Mouse (Mus musculus): ENCODE results near the gene 2410137M14Rik.

Gene 2410137M14Rik

DNA sequence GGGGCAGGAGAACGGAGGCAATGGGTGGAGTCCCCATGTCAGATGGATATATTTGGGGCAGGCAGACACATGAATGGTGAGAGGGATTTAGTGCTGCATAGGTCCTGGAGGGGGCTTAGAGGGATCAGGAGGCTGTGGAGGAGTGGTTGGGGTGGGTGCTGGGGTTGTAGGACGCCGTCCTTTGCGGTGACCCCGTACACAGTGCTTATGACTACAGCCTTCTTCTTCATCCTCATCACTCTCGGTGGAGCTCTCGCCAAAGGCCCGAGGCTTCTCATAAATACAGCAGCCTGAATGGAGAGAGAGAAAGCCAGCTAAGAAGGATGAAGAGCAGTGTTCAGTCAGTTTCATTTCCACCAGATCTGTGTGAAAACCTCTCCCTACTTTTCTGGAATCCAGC lies 31.8 kb downstream of the 2410137M14Rik start:
- DNase-seq (ENCODE audit: extremely low spot score, low spot score) = no peak

- DNase-seq (ENCODE audit: extremely low spot score, low spot score) = no peak
Measured at GRCm38 (mm10) chr17:36948286-36948685, 32.8 kb downstream of the 2410137M14Rik start.

DNA sequence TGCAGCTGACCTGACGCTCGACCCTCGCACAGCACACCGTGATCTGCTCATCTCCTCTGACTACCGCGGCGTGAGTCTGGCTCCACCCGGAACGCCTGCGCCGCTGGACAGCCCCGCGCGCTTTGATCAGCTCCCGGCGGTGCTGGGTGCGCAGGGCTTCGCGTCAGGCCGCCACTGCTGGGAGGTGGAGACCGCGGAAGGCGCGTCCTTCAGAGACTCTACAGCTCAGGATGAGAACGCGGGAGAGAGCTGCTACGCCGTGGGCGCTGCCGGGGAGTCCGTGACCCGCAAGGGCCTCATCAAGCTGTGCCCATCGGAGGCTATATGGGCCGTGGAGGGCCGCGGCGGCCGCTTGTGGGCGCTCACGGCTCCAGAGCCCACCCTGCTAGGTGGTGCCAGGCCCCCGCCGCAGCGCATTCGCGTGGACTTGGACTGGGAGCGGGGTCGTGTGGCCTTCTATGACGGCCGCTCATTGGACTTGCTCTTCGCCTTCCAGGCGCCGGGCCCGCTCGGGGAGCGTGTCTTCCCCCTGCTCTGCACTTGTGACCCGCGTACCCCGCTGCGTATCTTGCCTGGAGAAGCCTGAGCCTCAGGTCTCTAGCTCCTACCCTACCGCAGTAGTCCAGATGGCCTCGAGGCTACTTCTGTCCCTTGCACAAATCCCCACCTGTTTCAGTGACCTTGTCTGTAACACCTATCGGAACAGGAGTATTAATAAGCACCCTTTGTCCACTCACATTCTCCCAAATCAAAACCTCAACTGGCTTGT lies 33.8 kb downstream of the 2410137M14Rik start:
- DNase-seq (ENCODE audit: extremely low spot score, low spot score) = peak; percentile 73

DNA sequence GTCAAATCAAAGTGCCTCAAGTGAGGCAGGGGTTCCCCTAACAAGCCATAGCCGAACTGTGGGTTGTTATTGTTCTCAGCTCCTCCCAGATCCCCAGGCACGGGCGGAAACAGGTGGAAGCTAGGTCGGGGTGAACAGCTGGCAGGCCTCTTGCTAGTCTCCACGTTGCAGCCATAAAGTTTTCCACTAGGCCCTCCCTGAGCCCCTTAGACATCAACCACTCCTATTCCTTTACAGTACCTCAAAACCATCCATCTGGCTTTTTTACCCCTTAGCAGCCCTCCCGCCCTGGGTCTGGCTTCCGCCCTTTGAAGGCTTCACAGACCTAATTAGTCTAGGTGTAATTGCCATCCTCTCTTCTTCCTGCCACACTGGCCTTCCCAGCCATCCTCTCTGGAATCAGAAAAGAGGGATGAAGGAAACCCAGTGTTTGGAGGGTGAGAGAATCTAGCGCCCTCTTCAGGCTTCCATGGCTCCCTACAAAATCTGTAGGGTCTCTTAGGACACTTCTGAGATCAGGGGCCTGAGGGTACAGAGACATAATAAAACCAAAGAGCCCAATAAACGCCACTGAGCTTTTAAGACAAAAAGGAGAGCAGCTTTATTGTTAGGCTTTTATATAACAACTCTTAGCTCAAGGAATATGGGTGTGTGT lies 36.8 kb downstream of the 2410137M14Rik start:
- DNase-seq (ENCODE audit: extremely low spot score, low spot score) = peak; percentile 29

- DNase-seq (ENCODE audit: extremely low spot score, low spot score) = no peak
Measured at GRCm38 (mm10) chr17:36943691-36944090, 37.3 kb downstream of the 2410137M14Rik start.

GRCm38 (mm10) chr17:36942791-36943471 lies 38.1 kb downstream of the 2410137M14Rik start, which contains the start of gene Rnf39:
Gene Rnf39, plus strand, starts transcription at chr17:36942918.
- DNase-seq (ENCODE audit: extremely low spot score, low spot score) = peak; percentile 50

DNA sequence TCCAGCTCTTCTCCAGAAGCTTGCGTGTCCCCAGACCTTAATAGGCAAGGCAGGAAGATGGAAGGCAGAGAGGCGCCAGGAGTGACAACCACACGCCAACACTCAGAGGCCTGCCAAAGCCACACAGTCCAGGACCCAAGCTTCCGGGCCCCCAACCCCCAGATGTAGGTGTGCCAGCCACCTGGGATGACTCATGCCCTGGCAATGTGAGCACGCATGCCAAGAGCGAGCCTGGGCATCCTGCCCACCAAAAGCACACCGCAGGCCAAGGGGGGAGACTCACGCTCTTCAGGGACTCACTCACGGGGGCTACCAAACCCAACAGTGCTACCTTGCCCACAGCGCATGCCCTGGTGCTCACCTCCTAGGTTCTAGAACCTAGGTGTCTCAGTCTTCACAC lies 38.6 kb downstream of the 2410137M14Rik start:
- DNase-seq (ENCODE audit: extremely low spot score, low spot score) = no peak

- DNase-seq (ENCODE audit: extremely low spot score, low spot score) = no peak
Measured at GRCm38 (mm10) chr17:36938056-36938455, 43.0 kb downstream of the 2410137M14Rik start.

- no peak for DNase-seq (ENCODE audit: extremely low spot score, low spot score)
Measured at GRCm38 (mm10) chr17:36931806-36932205, 49.2 kb downstream of the 2410137M14Rik start.

DNA sequence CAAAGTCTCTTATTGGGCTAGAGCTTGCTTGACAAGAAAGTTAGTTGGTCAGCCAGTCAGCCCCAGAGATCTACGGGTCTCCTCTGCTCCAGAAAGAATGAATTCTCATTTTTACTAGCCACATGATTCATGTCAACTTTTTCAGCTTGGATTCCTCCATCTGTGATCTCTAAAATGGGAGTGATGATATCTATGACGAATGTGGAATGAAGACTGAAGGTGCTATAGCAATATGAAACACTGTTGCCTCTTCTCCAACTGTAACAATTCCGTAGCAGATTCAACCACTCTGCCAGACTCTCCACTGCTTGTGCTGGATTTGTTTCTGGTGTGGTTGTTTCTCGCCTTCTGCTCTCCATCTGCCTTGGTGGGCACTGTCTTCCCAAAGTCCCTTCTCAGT lies 49.9 kb downstream of the 2410137M14Rik start:
- DNase-seq (ENCODE audit: extremely low spot score, low spot score) = no peak

- DNase-seq (ENCODE audit: extremely low spot score, low spot score) = no peak
Measured at GRCm38 (mm10) chr17:36930233-36930632, 50.8 kb downstream of the 2410137M14Rik start.

DNA sequence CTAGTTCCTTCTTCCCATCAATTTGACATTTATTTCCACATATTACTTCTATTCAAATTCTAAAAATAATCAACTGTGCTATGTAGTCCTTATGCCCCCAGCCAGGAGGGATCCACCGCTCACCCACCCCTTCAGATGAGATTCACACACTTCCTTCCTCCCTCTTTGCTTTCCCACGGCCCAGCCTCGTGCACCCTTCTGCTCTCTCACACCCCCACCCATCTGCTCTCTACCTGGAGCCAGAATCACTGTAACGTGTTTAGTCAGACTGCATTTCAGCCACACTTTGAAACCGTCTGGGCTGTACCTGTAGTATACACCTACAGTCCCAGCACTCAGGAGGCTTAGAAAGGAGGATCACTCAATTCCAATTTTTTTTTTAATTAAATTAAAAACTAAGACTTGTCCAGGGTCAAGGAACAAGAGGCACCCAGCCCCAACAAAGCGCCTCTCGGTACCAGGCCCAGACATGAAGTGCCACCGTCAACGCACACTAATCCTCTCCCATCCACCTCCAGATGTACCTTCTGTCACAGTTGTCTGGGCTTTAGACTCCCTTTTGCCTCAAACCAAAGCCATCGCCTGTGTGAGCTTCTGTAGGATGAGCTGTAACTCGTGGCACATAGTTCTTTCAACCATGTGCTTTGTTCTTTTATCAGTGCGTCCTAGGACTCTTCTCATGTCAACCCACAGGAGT lies 51.7 kb downstream of the 2410137M14Rik start:
- DNase-seq (ENCODE audit: extremely low spot score, low spot score) = no peak

Data from neural tube, embryonic 10.5 days (tissue).